Mouse (Mus musculus): ENCODE data around the gene Dbr1. TPM values are rescaled to one million over a fixed set of nuclear protein-coding genes. Genes with fewer than 3 reads are reported as not detected.

The Dbr1 gene
- total and polyA plus RNA-seq, 2 experiments from 2014 or later: 31.0 to 31.7 TPM

GRCm38 (mm10) chr9:99557580-99558300 is 17.9 kb upstream of the Dbr1 start:
- Histone ChIP-seq H3K9me3 (ENCODE audit: low read length) (no peaks in the 10 kb centered on the region), H3K27me3 (ENCODE audit: insufficient read depth, low read length) (no peaks in the 10 kb centered on the region), H3K36me3 (ENCODE audit: insufficient read depth) (no peaks in the 10 kb centered on the region), H3K4me2 (ENCODE audit: low read depth) (no peak overlapping the region), H3K27ac (ENCODE audit: low read depth, low read length) (no peak overlapping the region), H3K4me3 (ENCODE audit: low read depth, low read length) (no peak overlapping the region), H3K9ac (no peak overlapping the region), H3K4me1 (ENCODE audit: insufficient read depth) (no peaks in the 10 kb centered on the region)
- WGBS: 92% methylated on average over 8 of the region's 8 CpGs
- DNase-seq (no peak), ATAC-seq (no peak)
- no peak for TF ChIP-seq CTCF (IDR thresholded peaks at IDR 0.05; ENCODE audit: low read depth)

- no peak for TF ChIP-seq CTCF (IDR thresholded peaks at IDR 0.05; ENCODE audit: low read depth)
- no peak for DNase-seq
- H3K4me3 ChIP-seq (ENCODE audit: low read depth, low read length): no peak overlapping the region
- ATAC-seq: no peak
- H3K4me2 ChIP-seq (ENCODE audit: low read depth): no peak overlapping the region
- 91% methylated on average over 7 of the region's 7 CpGs for WGBS
- no peaks in the 10 kb centered on the region for H3K27me3 ChIP-seq (ENCODE audit: insufficient read depth, low read length)
- H3K36me3 ChIP-seq (ENCODE audit: insufficient read depth): no peaks in the 10 kb centered on the region
- no peaks in the 10 kb centered on the region for H3K4me1 ChIP-seq (ENCODE audit: insufficient read depth)
- no peak overlapping the region for H3K27ac ChIP-seq (ENCODE audit: low read depth, low read length)
- H3K9ac ChIP-seq: no peak overlapping the region
- no peaks in the 10 kb centered on the region for H3K9me3 ChIP-seq (ENCODE audit: low read length)
These were observed 16.6 kb upstream of the Dbr1 start for GRCm38 (mm10) chr9:99558824-99559556.

GRCm38 (mm10) chr9:99559557-99559904 is 16.1 kb upstream of the Dbr1 start:
- Histone ChIP-seq H3K9me3 (ENCODE audit: low read length) (no peaks in the 10 kb centered on the region), H3K9ac (no peak overlapping the region), H3K4me1 (ENCODE audit: insufficient read depth) (no peaks in the 10 kb centered on the region), H3K4me2 (ENCODE audit: low read depth) (no peak overlapping the region), H3K4me3 (ENCODE audit: low read depth, low read length) (no peak overlapping the region), H3K27ac (ENCODE audit: low read depth, low read length) (no peak overlapping the region), H3K36me3 (ENCODE audit: insufficient read depth) (no peaks in the 10 kb centered on the region), H3K27me3 (ENCODE audit: insufficient read depth, low read length) (no peaks in the 10 kb centered on the region)
- TF ChIP-seq CTCF (IDR thresholded peaks at IDR 0.05; ENCODE audit: low read depth): no peak
- ATAC-seq (no peak), DNase-seq (no peak)

- H3K9me3 ChIP-seq (ENCODE audit: low read length): no peaks in the 10 kb centered on the region
- no peak overlapping the region for H3K4me2 ChIP-seq (ENCODE audit: low read depth)
- H3K27ac ChIP-seq (ENCODE audit: low read depth, low read length): no peak overlapping the region
- no peaks in the 10 kb centered on the region for H3K4me1 ChIP-seq (ENCODE audit: insufficient read depth)
- WGBS: 93% methylated on average over 3 of the region's 3 CpGs
- no peaks in the 10 kb centered on the region for H3K27me3 ChIP-seq (ENCODE audit: insufficient read depth, low read length)
- H3K36me3 ChIP-seq (ENCODE audit: insufficient read depth): no peaks in the 10 kb centered on the region
- DNase-seq: no peak
- no peak overlapping the region for H3K4me3 ChIP-seq (ENCODE audit: low read depth, low read length)
- H3K9ac ChIP-seq: no peak overlapping the region
- TF ChIP-seq CTCF (IDR thresholded peaks at IDR 0.05; ENCODE audit: low read depth): no peak
- no peak for ATAC-seq
These were observed 15.2 kb upstream of the Dbr1 start for GRCm38 (mm10) chr9:99560389-99560788.

GRCm38 (mm10) chr9:99563714-99564113 is 11.9 kb upstream of the Dbr1 start:
- peaks cover 8% of the 10 kb centered on the region; the same call in 1 of the 2 replicates for H3K4me1 ChIP-seq (ENCODE audit: insufficient read depth)
- no peak for TF ChIP-seq CTCF (IDR thresholded peaks at IDR 0.05; ENCODE audit: low read depth)
- no peak overlapping the region for H3K27ac ChIP-seq (ENCODE audit: low read depth, low read length)
- H3K9me3 ChIP-seq (ENCODE audit: low read length): no peaks in the 10 kb centered on the region
- no peaks in the 10 kb centered on the region for H3K27me3 ChIP-seq (ENCODE audit: insufficient read depth, low read length)
- no peak overlapping the region for H3K4me2 ChIP-seq (ENCODE audit: low read depth)
- H3K36me3 ChIP-seq (ENCODE audit: insufficient read depth): no peaks in the 10 kb centered on the region
- 28% methylated on average over 11 of the region's 11 CpGs for WGBS
- H3K9ac ChIP-seq: no peak overlapping the region
- ATAC-seq (no peak), DNase-seq (no peak)
- no peak overlapping the region for H3K4me3 ChIP-seq (ENCODE audit: low read depth, low read length)

GRCm38 (mm10) chr9:99568023-99568346 is 7.6 kb upstream of the Dbr1 start:
- DNase-seq (no peak), ATAC-seq (peak; percentile 45)
- Histone ChIP-seq H3K27me3 (ENCODE audit: insufficient read depth, low read length) (no peaks in the 10 kb centered on the region), H3K4me1 (ENCODE audit: insufficient read depth) (peaks cover 8% of the 10 kb centered on the region; the same call in 1 of the 2 replicates), H3K27ac (ENCODE audit: low read depth, low read length) (peak overlapping the region; percentile 96), H3K4me3 (ENCODE audit: low read depth, low read length) (peak overlapping the region; percentile 95), H3K9ac (peak overlapping the region; percentile 98), H3K4me2 (ENCODE audit: low read depth) (peak overlapping the region; percentile 58), H3K9me3 (ENCODE audit: low read length) (no peaks in the 10 kb centered on the region), H3K36me3 (ENCODE audit: insufficient read depth) (no peaks in the 10 kb centered on the region)
- 0 out of 2 replicates have a peak, but pooled peaks have one; percentile 10 for TF ChIP-seq CTCF (IDR thresholded peaks at IDR 0.05; ENCODE audit: low read depth)
- 2% methylated on average over 15 of the region's 15 CpGs for WGBS

- no peaks in the 10 kb centered on the region for H3K27me3 ChIP-seq (ENCODE audit: insufficient read depth, low read length)
- peak within 1 kb of the TSS; percentile 58 for H3K4me2 ChIP-seq (ENCODE audit: low read depth)
- DNase-seq (peak; percentile 92), ATAC-seq (peak; percentile 97)
- under 1% methylated on average over 69 of the region's 70 CpGs for WGBS
- H3K4me3 ChIP-seq (ENCODE audit: low read depth, low read length): peak within 1 kb of the TSS; percentile 95
- H3K9ac ChIP-seq: peak within 1 kb of the TSS; percentile 98
- no peaks in the 10 kb centered on the region for H3K36me3 ChIP-seq (ENCODE audit: insufficient read depth)
- H3K27ac ChIP-seq (ENCODE audit: low read depth, low read length): peak within 1 kb of the TSS; percentile 96
- no peak for TF ChIP-seq CTCF (IDR thresholded peaks at IDR 0.05; ENCODE audit: low read depth)
- H3K9me3 ChIP-seq (ENCODE audit: low read length): no peaks in the 10 kb centered on the region
- H3K4me1 ChIP-seq (ENCODE audit: insufficient read depth): peaks cover 8% of the 10 kb centered on the region; the same call in 1 of the 2 replicates
These were observed 7.1 kb upstream of the Dbr1 start, which contains the start of gene Armc8 for GRCm38 (mm10) chr9:99568347-99569070. Gene Armc8 (minus strand): TSS chr9:99568899.
